Mouse (Mus musculus): ENCODE measurements around the gene Cela3a. TPM values are rescaled to one million over a fixed set of nuclear protein-coding genes. Genes with fewer than 3 reads are reported as not detected.

The Cela3a gene
- not detected in 2 replicates for polyA plus RNA-seq (2015; fragmentation: Nextera tagmentation; extraction: Ambion mirVana)

DNA sequence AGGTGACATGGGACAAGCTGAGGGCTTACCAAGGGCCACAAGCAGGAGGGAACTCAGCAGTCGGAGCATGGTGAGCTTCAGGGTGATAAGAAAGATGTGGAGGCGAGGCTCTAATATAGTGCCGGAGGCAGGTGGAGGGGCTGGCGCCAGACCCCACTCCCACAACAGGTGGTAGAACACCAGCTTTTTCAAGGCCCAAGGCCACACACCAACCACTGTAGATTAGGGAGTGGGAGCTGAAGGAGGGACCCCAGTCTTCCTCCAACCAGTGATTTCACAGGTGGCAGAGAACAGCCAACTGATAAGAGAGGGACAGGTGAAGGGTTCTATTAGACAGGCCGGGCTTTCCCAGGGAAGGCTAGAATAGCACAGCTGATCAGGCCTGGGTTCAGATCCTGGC is at the start of gene Cela3a:
Gene Cela3a, minus strand, starts transcription at position 101 of the 400 bp plus-strand sequence.
- Histone ChIP-seq H3K4me2 (ENCODE audit: low read depth, low read length) (no peak within 1 kb of the TSS), H3K27ac (ENCODE audit: low read length) (no peak within 1 kb of the TSS), H3K4me3 (ENCODE audit: low read length) (no peak within 1 kb of the TSS), H3K27me3 (ENCODE audit: control insufficient read depth, insufficient read depth, low read length) (no peaks in the 10 kb centered on the region), H3K9ac (ENCODE audit: low read length) (no peak within 1 kb of the TSS), H3K9me3 (replicated peaks; ENCODE audit: control insufficient read depth, low read length) (no peaks in the 10 kb centered on the region), H3K4me1 (ENCODE audit: control insufficient read depth, insufficient read depth, low read length) (0 out of 2 replicates have a peak, but pooled peaks cover 3% of the 10 kb centered on the region), H3K36me3 (ENCODE audit: control insufficient read depth, insufficient read depth) (no peaks in the 10 kb centered on the region)
- ATAC-seq (replicated peaks; ENCODE audit: extremely low read depth, insufficient read depth, low FRiP score): no peak
- 88% methylated on average over 5 of the region's 5 CpGs for WGBS

DNA sequence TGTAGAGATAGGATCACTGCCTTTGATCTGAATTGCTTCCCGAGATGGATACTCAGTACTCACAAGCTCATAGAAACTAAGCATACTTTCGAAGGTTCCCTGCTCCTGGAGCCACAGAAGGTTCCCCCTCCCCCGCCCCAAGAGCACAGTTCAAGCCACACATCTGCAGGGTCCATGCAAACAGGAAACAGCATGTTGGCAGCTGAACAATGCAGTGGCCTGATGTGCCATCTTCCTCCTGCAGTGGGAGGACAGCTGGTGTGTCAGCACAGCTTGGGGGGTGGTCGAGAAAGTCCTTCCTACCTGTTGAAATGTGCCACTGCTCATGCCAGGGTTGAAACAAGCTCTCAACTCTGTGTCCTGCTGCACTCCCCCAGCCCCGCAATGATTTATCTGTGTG is 49.3 kb upstream of the Cela3a start:
- Histone ChIP-seq H3K9me3 (replicated peaks; ENCODE audit: control insufficient read depth, low read length) (no peaks in the 10 kb centered on the region), H3K36me3 (ENCODE audit: control insufficient read depth, insufficient read depth) (no peaks in the 10 kb centered on the region), H3K27me3 (ENCODE audit: control insufficient read depth, insufficient read depth, low read length) (no peaks in the 10 kb centered on the region), H3K4me2 (ENCODE audit: low read depth, low read length) (no peak overlapping the region), H3K9ac (ENCODE audit: low read length) (no peak overlapping the region), H3K4me3 (ENCODE audit: low read length) (no peak overlapping the region), H3K4me1 (ENCODE audit: control insufficient read depth, insufficient read depth, low read length) (peaks cover 8% of the 10 kb centered on the region; the same call in 1 of the 2 replicates), H3K27ac (ENCODE audit: low read length) (no peak overlapping the region)
- no peak for ATAC-seq (replicated peaks; ENCODE audit: extremely low read depth, insufficient read depth, low FRiP score)
- 57% methylated on average over 5 of the region's 5 CpGs for WGBS

DNA sequence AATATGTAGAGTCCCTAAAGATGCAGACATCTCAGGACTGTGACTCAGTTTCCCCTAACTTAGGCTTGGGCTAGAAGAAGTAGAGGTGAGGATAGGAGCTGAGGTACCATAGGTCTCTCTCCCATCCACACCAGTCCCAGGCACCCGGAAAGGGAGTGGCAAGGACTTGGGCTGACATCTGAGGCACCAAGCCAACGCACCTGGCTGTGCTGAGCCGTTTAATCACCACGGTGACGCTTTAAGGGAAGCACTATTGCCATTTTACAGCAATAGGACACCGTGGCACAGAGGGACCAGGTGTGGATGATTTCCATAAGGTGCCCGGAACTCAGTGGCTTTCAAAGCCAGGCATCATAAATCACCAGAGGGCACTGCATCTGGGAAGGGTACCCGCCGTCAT is 48.7 kb upstream of the Cela3a start:
- Histone ChIP-seq H3K36me3 (ENCODE audit: control insufficient read depth, insufficient read depth) (no peaks in the 10 kb centered on the region), H3K4me1 (ENCODE audit: control insufficient read depth, insufficient read depth, low read length) (peaks cover 10% of the 10 kb centered on the region; the same call in 1 of the 2 replicates), H3K4me3 (ENCODE audit: low read length) (no peak overlapping the region), H3K9me3 (replicated peaks; ENCODE audit: control insufficient read depth, low read length) (no peaks in the 10 kb centered on the region), H3K27ac (ENCODE audit: low read length) (no peak overlapping the region), H3K4me2 (ENCODE audit: low read depth, low read length) (no peak overlapping the region), H3K27me3 (ENCODE audit: control insufficient read depth, insufficient read depth, low read length) (no peaks in the 10 kb centered on the region), H3K9ac (ENCODE audit: low read length) (no peak overlapping the region)
- ATAC-seq (replicated peaks; ENCODE audit: extremely low read depth, insufficient read depth, low FRiP score): no peak
- 77% methylated on average over 9 of the region's 9 CpGs for WGBS

DNA sequence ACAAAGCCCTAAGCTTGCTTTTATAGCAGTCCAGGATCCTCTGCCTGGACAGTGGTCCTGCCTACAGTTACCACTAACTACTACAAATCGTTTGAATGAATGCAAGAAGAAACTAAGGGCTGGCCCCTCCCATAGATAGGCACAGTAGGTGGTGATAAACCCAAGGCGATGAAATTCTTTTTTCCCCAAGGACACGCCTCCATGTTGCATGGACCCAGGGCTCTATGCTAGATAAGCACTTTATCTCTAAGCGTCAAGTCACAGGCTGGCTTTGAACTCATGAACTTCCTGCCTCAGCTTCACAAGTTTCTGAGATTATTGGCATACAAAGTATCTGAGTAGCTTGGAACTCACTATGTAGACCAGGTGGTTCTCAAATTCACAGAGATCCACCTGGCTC is 47.7 kb upstream of the Cela3a start:
- Histone ChIP-seq H3K36me3 (ENCODE audit: control insufficient read depth, insufficient read depth) (no peaks in the 10 kb centered on the region), H3K9ac (ENCODE audit: low read length) (no peak overlapping the region), H3K27ac (ENCODE audit: low read length) (no peak overlapping the region), H3K27me3 (ENCODE audit: control insufficient read depth, insufficient read depth, low read length) (no peaks in the 10 kb centered on the region), H3K4me2 (ENCODE audit: low read depth, low read length) (no peak overlapping the region), H3K4me3 (ENCODE audit: low read length) (no peak overlapping the region), H3K4me1 (ENCODE audit: control insufficient read depth, insufficient read depth, low read length) (peaks cover 10% of the 10 kb centered on the region; the same call in 1 of the 2 replicates), H3K9me3 (replicated peaks; ENCODE audit: control insufficient read depth, low read length) (no peaks in the 10 kb centered on the region)
- ATAC-seq (replicated peaks; ENCODE audit: extremely low read depth, insufficient read depth, low FRiP score): no peak
- 27% methylated on average over 4 of the region's 4 CpGs for WGBS

DNA sequence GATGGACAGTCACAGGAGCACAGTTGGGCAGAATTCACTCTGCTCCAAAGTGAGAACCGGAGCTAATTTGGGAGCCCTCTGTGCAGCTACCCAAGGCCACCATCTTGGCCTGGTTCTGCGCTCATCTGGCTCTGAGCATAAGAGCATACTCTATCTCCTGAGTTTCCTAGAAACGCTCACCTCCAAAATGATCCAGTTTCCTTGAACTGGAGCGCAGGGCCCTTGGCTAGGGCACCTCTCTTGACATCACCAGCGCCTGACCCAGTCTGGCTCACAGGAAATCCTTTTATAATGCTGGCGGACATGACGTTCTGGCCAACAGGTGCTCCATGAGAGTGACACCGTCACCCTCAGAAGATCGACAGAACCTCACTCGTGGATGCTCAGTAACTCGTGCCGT is 47.0 kb upstream of the Cela3a start:
- H3K4me1 ChIP-seq (ENCODE audit: control insufficient read depth, insufficient read depth, low read length): peaks cover 7% of the 10 kb centered on the region; the same call in 1 of the 2 replicates
- no peak overlapping the region for H3K27ac ChIP-seq (ENCODE audit: low read length)
- no peaks in the 10 kb centered on the region for H3K9me3 ChIP-seq (replicated peaks; ENCODE audit: control insufficient read depth, low read length)
- no peak overlapping the region for H3K4me3 ChIP-seq (ENCODE audit: low read length)
- H3K4me2 ChIP-seq (ENCODE audit: low read depth, low read length): no peak overlapping the region
- H3K27me3 ChIP-seq (ENCODE audit: control insufficient read depth, insufficient read depth, low read length): no peaks in the 10 kb centered on the region
- ATAC-seq (replicated peaks; ENCODE audit: extremely low read depth, insufficient read depth, low FRiP score): no peak
- 81% methylated on average over 12 of the region's 12 CpGs for WGBS
- H3K36me3 ChIP-seq (ENCODE audit: control insufficient read depth, insufficient read depth): no peaks in the 10 kb centered on the region
- H3K9ac ChIP-seq (ENCODE audit: low read length): no peak overlapping the region

DNA sequence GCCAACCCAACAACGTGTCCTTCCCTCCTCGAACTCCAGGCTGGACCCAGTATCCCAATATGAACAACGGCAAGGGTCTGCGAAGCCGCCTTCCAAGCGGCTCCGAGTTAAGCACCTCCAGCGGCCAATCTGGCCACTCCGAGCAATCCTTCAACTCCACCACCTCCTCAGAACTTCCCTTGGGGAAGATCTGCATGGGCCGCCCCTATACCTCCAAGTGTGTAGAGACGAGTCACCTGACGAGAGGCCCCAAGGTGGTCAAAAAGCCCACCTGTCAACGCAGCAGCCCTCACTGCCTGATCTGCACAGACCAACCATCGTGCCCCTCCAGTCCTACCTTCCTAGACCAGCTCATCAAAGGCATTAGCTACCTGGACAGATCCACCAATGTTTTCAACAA is 45.0 kb upstream of the Cela3a start:
- Histone ChIP-seq H3K36me3 (ENCODE audit: control insufficient read depth, insufficient read depth) (no peaks in the 10 kb centered on the region), H3K9me3 (replicated peaks; ENCODE audit: control insufficient read depth, low read length) (no peaks in the 10 kb centered on the region), H3K27ac (ENCODE audit: low read length) (no peak overlapping the region), H3K4me3 (ENCODE audit: low read length) (no peak overlapping the region), H3K4me2 (ENCODE audit: low read depth, low read length) (no peak overlapping the region), H3K27me3 (ENCODE audit: control insufficient read depth, insufficient read depth, low read length) (no peaks in the 10 kb centered on the region), H3K4me1 (ENCODE audit: control insufficient read depth, insufficient read depth, low read length) (peaks cover 10% of the 10 kb centered on the region; the same call in 1 of the 2 replicates), H3K9ac (ENCODE audit: low read length) (no peak overlapping the region)
- WGBS: 85% methylated on average over 14 of the region's 14 CpGs
- ATAC-seq (replicated peaks; ENCODE audit: extremely low read depth, insufficient read depth, low FRiP score): no peak

DNA sequence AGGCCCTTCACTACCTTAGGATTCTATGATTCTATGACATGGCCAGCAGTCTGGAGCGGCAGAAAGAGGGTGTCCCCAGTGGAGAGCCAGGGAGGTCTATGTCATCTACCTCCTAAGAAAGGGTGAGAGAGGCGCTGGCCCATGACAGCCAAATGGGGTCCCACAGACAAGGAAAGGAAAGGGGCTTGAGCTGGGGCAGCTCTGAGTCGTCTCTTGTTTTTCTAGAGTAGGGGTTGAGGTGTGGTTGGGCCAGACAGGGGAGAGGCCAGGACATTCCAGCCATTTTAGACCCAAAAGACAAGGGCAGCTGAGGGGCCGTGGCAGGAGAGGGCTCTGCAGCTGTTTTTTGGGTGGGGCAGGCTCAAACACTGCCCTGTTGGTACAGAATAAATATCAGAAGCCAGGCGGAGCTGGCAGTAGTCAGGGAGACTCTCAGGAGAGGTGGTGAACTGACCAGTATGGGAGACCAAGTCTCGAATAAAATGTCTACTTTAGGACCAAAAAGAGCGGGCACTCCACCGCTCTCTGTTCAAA is 43.7 kb upstream of the Cela3a start, which contains the start of gene 1700013G24Rik:
Gene 1700013G24Rik, plus strand, starts transcription at position 51 of the 534 bp plus-strand sequence.
- Histone ChIP-seq H3K27me3 (ENCODE audit: control insufficient read depth, insufficient read depth, low read length) (no peaks in the 10 kb centered on the region), H3K27ac (ENCODE audit: low read length) (no peak within 1 kb of the TSS), H3K4me2 (ENCODE audit: low read depth, low read length) (no peak within 1 kb of the TSS), H3K9me3 (replicated peaks; ENCODE audit: control insufficient read depth, low read length) (no peaks in the 10 kb centered on the region), H3K9ac (ENCODE audit: low read length) (no peak within 1 kb of the TSS), H3K4me3 (ENCODE audit: low read length) (no peak within 1 kb of the TSS), H3K36me3 (ENCODE audit: control insufficient read depth, insufficient read depth) (no peaks in the 10 kb centered on the region), H3K4me1 (ENCODE audit: control insufficient read depth, insufficient read depth, low read length) (peaks cover 19% of the 10 kb centered on the region)
- ATAC-seq (replicated peaks; ENCODE audit: extremely low read depth, insufficient read depth, low FRiP score): no peak
- WGBS: 84% methylated on average over 8 of the region's 8 CpGs

DNA sequence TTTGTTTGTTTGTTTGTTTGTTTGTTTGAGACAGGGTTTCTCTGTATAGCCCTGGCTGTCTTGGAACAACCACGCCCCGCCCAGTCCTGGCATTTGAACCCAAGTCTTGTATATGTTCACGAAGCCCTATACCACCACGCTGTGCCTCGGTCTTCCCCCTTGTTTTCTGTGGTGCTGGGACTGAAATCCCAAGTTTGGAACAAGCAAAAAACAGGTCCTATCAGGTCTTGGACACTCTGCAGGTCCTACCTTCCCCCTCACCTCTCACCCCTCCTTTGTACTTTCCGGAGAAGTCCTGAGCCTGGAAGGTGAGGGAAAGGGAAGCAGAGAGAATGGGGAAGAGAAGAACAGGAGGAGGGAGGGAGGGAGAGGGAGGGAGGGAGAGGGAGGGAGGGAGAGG is 42.6 kb upstream of the Cela3a start:
- Histone ChIP-seq H3K9me3 (replicated peaks; ENCODE audit: control insufficient read depth, low read length) (no peaks in the 10 kb centered on the region), H3K9ac (ENCODE audit: low read length) (no peak overlapping the region), H3K4me2 (ENCODE audit: low read depth, low read length) (no peak overlapping the region), H3K4me1 (ENCODE audit: control insufficient read depth, insufficient read depth, low read length) (peaks cover 28% of the 10 kb centered on the region), H3K4me3 (ENCODE audit: low read length) (no peak overlapping the region), H3K36me3 (ENCODE audit: control insufficient read depth, insufficient read depth) (no peaks in the 10 kb centered on the region), H3K27me3 (ENCODE audit: control insufficient read depth, insufficient read depth, low read length) (no peaks in the 10 kb centered on the region), H3K27ac (ENCODE audit: low read length) (no peak overlapping the region)
- ATAC-seq (replicated peaks; ENCODE audit: extremely low read depth, insufficient read depth, low FRiP score): no peak
- 94% methylated on average over 6 of the region's 6 CpGs for WGBS

DNA sequence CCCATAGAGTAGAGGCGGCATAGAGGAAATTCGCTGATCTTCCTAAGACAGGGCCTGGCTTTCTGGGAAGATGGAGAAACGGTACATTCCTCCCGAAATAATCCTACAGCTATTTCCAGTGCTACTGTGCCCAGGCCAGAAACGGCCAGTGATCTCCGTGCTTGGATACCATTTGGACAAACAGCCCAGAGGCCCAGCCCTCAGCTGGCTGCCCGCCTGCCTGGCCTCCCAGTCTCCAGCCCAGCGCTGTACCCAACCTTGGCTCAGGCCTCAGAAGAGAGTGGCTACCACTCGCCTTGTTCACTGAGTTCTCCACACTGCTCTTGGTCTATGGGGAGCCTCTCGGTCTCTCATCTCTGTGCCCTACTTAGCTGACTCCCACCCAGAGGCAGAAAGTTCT is 40.1 kb upstream of the Cela3a start:
- Histone ChIP-seq H3K9me3 (replicated peaks; ENCODE audit: control insufficient read depth, low read length) (no peaks in the 10 kb centered on the region), H3K36me3 (ENCODE audit: control insufficient read depth, insufficient read depth) (no peaks in the 10 kb centered on the region), H3K9ac (ENCODE audit: low read length) (no peak overlapping the region), H3K4me3 (ENCODE audit: low read length) (no peak overlapping the region), H3K27me3 (ENCODE audit: control insufficient read depth, insufficient read depth, low read length) (no peaks in the 10 kb centered on the region), H3K27ac (ENCODE audit: low read length) (peak overlapping the region; percentile 16; the same call in 1 of the 2 replicates), H3K4me2 (ENCODE audit: low read depth, low read length) (no peak overlapping the region), H3K4me1 (ENCODE audit: control insufficient read depth, insufficient read depth, low read length) (peaks cover 28% of the 10 kb centered on the region)
- 70% methylated on average over 10 of the region's 10 CpGs for WGBS
- no peak for ATAC-seq (replicated peaks; ENCODE audit: extremely low read depth, insufficient read depth, low FRiP score)
